Mouse (Mus musculus): Measurements from ENCODE around the gene Junb. TPM values are rescaled to one million over a fixed set of nuclear protein-coding genes. Genes with fewer than 3 reads are reported as not detected.

The Junb gene
- total RNA-seq (2023) = 1,875 TPM

DNA sequence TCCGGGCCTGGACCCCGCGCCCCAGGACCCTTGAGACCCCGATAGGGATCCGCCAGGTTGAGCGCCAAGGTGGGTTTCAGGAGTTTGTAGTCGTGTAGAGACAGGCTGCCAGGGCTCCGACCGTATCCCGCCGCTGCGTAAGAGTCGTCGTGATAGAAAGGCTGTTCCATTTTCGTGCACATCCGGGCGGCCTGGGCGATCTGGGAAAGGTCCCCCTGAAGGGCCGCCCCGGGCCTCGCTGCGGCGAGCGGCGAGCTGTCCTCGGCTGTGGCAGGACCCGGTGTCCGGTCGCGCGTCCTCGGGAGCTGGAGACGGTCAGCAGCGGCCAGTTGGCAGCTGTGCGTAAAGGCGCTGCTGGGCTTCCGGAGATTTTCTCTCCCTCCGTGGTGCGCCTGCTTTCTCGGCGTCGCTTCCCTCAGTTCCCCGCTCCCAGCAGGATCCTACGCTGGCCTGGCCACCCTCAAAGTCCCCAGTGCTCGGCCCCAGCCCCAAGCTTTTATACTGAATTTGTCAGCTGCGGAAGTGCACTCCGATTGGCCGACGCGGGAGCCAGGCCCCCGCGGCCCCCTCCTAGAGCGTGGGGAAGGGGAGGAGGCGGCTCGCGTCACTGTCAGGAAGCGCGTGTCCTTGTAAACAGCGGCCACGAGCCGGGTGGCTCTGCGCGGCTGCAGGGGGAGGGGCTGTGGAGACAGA lies at the start of gene Junb:
TSS of gene Junb (minus strand) at position 471 of the 693 bp plus-strand sequence.

DNA sequence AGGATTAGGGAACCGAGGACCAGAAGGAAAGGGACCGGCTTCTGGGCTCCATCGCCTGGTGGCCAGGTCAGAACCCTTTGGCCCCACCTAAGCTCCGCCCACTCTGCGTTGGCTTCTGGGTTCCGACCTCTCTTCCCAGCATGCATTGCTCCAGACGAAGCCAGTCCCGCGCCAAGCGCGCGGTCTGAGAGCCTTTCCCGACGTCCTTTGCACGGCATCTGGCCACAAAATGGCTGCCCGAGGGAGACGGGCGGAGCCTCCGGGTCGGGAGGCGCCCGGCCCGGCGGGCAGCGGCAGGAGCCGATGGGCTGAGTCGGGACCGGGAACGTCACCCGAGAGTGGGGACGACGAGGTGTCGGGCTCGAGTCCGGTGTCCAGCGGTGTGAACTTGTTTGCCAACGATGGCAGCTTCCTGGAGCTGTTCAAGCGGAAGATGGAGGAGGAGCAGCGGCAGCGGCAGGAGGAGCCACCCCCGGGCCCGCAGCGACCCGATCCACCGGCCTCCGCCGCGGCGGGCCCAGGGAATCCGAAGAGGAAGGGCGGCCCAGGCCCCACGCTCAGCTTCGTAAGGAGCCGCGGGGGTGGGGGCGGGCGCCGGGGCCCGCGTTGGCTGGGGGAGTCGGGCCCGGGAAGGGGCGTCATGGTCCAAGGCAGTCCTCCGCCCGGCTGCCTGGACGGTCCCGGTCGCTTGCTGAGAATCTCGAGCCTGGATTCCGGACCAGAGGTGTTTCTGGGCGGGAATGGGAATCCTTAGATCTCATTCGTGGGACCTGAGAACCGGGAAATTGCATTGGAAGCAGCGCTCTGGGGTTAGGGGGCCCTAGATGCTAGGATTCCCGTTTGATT lies 48.4 kb upstream of the Junb start, which contains the start of gene Trir:
TSS of gene Trir (plus strand) at position 154 of the 846 bp plus-strand sequence.

DNA sequence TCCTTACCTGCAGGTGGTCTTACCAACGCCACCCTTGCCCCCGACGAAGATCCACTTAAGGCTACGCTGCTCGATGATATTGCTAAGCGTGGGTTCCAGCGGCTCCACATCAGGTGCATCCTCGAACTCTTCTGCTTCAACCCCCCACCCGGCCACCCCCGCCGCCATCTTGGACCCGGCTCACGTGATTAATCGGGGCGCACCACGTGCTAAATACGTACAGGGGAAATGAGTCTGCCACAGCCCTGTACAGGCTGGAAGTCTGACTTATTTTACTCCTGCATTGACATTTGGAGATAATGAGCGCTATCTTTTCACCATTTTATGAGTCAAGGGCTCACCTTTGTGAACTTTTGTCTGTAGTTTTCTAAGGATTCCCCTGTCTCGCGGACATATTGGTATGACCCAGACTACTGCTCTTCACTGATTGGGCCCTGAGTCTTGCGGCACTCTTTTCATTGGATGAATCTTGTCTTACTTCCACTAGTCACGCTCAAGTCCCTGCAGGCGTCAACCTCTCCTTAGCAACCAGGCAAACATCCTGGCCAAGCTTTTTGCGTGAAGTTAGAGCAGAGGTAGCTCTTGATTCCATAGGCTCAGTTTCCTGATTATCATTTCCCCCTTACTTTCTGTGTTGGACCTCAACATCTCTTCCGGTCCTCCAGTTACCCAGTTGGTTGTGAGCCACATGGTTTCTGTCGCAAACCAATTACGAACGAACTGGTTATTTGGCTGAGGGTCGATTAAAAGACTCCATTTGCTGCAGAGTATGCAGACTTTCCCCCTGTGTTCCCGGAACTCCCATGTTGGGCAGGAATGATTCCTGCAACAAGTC lies 46.8 kb upstream of the Junb start, which contains the start of gene Asna1:
TSS of gene Asna1 (minus strand) at position 184 of the 835 bp plus-strand sequence.

DNA sequence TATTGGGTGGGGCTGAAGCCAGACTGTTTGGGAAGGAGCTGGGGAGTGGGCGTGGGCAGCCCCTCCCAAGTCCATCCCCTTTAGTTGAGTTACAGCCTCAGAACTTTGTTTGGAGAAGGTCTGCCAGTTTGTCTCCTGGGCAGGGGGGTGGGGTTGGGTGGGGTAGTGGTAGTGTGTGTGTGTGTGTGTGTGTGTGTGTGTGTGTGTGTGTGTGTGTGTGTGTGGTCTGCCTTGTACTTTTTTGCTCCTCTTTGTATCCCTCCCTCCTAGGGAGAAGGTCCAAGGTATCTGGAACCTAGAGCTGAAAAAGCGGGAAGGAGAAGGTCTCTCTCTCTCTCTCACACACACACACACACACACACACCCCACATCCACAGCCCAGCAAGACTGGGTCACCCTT lies 35.9 kb upstream of the Junb start, which contains the start of gene Best2:
TSS of gene Best2 (minus strand) at position 101 of the 400 bp plus-strand sequence.

DNA sequence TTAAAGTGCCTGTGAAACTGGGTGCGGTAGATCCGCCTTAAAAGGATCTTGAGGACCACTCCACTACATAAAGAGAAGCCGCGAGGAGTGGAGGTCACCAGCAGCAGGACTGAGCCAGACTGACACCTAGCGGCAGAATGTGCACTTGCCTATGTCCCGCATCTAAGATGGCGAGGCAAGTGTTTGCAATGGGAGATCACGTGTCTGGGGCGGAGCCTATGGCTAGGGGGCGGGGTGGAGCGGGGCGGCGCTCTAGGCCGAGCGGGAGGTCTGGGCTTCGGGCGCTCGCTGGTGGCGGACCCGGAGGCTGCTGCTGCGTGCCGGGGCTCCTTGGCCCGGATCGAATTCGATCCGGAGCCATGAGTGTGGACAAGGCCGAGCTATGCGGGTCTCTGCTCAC lies 11.8 kb upstream of the Junb start, which contains the start of gene Hook2:
TSS of gene Hook2 (plus strand) at position 255 of the 400 bp plus-strand sequence.

DNA sequence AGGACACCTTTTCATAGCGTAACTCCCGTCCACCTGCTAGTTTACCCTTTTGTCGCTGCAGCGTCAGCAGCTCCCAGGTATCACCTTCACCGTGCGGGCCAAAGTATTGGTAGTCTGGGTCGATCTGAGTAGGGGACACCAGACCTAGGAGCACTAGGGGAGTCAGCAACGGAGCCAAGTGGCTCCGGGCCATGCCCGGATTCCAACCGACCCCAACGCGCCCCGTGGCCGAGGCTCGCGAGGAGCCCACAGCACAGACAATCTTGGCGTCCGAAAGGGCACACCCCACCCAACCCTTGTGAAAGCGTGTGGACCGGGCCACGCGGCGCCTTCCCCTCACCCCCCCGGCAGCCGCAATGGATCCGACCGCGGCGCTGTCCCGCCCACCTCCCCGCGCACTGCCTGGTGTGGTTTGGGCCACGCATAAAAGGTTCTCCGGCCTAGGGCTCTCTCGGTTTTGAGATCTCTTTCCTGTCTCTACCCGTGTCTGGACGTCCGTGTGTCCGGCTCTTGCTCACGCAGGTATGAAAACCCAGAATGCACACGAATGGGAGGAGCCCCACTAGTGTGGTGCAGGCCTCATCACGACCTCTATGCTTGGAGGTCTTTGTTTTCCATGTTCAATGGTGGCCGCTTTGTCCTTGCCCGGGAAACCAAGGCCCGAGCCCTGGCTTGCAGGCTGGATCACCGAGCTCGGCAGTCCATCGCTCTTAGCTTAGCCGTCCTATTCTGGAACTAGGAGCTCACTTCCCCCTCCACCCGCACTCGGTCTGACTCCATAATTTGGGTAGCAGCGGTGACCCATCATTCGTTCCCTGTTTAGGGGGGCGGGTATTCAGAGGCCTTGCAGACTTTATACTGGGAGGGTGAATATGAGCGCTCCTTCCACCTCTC lies 9.0 kb downstream of the Junb start, which contains the start of the genes Gm49661, Prdx2 and Rnaseh2a:
TSS of gene Gm49661 (minus strand) at position 193 of the 894 bp plus-strand sequence.
TSS of gene Prdx2 (plus strand) at position 347 of the 894 bp plus-strand sequence.
TSS of gene Rnaseh2a (minus strand) at position 527 of the 894 bp plus-strand sequence.

DNA sequence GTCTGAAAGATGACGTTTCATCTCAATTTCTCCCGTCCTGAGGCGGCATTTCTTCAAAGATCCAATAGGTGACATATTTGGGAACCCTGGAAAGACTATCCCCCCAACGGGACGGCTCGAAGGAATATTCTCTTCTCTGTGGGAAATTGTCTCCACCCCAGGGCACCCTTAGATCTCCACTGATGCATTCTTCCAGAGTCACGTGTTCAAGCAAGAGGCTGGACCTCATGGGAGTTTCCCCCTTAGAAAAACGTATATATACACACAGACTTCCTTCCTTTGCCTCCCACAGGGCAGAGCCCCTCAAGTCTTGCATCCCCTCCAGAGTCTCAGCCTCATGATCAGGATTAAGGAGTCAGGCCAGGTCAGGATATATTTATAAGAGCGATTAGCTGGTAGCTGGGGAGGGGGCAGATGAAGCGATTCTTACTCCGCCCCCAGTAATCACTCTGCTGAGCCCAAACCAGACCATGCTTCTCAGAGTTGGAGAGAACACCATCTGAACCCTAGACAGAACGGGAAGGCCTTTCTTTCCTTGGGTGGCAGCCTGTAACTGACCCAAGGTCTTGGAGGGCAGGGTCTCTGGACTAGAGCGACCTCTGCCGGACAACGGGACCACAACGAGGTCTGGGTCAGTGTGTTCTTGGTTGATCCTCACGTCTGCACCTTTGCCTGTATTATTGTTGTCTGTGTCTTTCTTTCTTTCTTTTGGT lies 31.8 kb downstream of the Junb start, which contains the start of gene Rtbdn:
TSS of gene Rtbdn (plus strand) at position 464 of the 713 bp plus-strand sequence.

DNA sequence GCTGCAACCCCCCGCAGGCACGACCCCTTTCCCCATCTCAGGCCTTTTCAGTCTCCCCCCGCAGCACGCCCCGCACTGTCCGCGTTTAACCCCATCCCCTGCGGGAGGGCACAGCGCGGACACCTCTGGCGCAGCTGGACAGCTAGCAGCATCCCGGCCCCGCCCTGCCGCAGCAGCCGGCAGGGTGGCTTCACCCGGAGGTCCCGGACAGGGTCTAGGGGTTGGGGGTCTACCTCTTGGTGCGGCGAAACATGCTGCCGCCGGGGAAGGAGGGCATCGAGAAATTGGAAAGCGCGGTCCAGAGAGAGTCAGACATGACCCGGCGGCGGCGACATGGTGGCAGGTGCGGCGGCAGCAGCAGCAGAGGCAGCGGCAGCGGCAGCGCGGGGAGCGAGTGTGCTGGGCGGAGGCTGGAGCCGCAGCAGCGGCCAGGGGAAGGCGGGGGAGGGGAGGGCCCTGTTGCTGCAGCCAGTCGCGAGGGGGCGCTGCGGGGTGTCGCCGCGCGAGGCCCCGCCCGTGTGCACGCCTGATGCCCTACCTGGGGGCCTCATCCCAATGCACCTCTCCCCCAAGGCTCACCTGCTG lies 41.5 kb downstream of the Junb start, which contains the start of gene Mast1:
TSS of gene Mast1 (minus strand) at position 398 of the 585 bp plus-strand sequence.

Other genes starting within 250 kb of the Junb start
- gene Nfix, start 178.4 kb downstream of the Junb start, total RNA-seq (2023) = 11.4 TPM
- 4.1 TPM for gene Dand5, start 155.9 kb downstream of the Junb start, total RNA-seq (2023)
- gene Gadd45gip1, start 147.2 kb downstream of the Junb start, total RNA-seq (2023) = 16.4 TPM
- 61.8 TPM for gene Rad23a, start 138.1 kb downstream of the Junb start, total RNA-seq (2023)
- gene Calr, start 131.8 kb downstream of the Junb start, total RNA-seq (2023) = 437 TPM
- 69.8 TPM for gene Farsa, start 121.7 kb downstream of the Junb start, total RNA-seq (2023)
- gene Syce2, start 106.6 kb downstream of the Junb start, total RNA-seq (2023) = 5.5 TPM
- 23.6 TPM for gene Gcdh, start 84.8 kb downstream of the Junb start, total RNA-seq (2023)
- gene Klf1, start 76.8 kb downstream of the Junb start, total RNA-seq (2023) = not detected
- 13.4 TPM for gene Dnase2a, start 70.2 kb downstream of the Junb start, total RNA-seq (2023)
- 0.41 TPM for gene Mast1, start 41.4 kb downstream of the Junb start, total RNA-seq (2023)
- gene Rtbdn, start 31.7 kb downstream of the Junb start, total RNA-seq (2023) = not detected
- gene Gm49661, start 9.3 kb downstream of the Junb start, total RNA-seq (2023) = not detected
- 60.2 TPM for gene Prdx2, start 9.1 kb downstream of the Junb start, total RNA-seq (2023)
- gene Rnaseh2a, start 9.0 kb downstream of the Junb start, total RNA-seq (2023) = 43.4 TPM
- 3.1 TPM for gene Hook2, start 11.9 kb upstream of the Junb start, total RNA-seq (2023)
- not detected for gene Best2, start 35.8 kb upstream of the Junb start, total RNA-seq (2023)
- 56.3 TPM for gene Asna1, start 46.6 kb upstream of the Junb start, total RNA-seq (2023)
- gene Trir, start 48.1 kb upstream of the Junb start, total RNA-seq (2023) = 195 TPM
- gene Tnpo2, start 58.2 kb upstream of the Junb start, total RNA-seq (2023) = 70.3 TPM
- 6.9 TPM for gene Fbxw9, start 81.3 kb upstream of the Junb start, total RNA-seq (2023)
- gene Gm5741, start 89.3 kb upstream of the Junb start, total RNA-seq (2023) = not detected
- 92.1 TPM for gene Dhps, start 93.0 kb upstream of the Junb start, total RNA-seq (2023)
- 63.3 TPM for gene Wdr83os, start 102.0 kb upstream of the Junb start, total RNA-seq (2023)
- 15.2 TPM for gene Wdr83, start 102.6 kb upstream of the Junb start, total RNA-seq (2023)
- 114 TPM for gene Man2b1, start 104.6 kb upstream of the Junb start, total RNA-seq (2023)
- gene Zfp791, start 144.4 kb upstream of the Junb start, total RNA-seq (2023) = 0.35 TPM
- not detected for gene Cks1brt, start 173.2 kb upstream of the Junb start, total RNA-seq (2023)
- gene Olfr371, start 247.3 kb upstream of the Junb start, total RNA-seq (2023) = not detected

All from CD4-positive naive resting alpha-beta T cell, adult 57 days (primary cell).